Mouse (Mus musculus) hindlimb bud, embryonic 11.5 days (tissue): Measurements from ENCODE around the gene Hoxd8.

Source experiments
- DNase-seq: peaks from one replicate; pipeline ENCODE4 v3.0.0-alpha.2; 2012; ENCODE audit warnings: low read depth, low spot score; ENCODE audit errors: extremely low spot score

The Hoxd8 gene

GRCm38 (mm10) chr2:74733317-74733661 lies 28.9 kb downstream of the Hoxd8 start:
- no peak for DNase-seq

GRCm38 (mm10) chr2:74733765-74734164 lies 29.4 kb downstream of the Hoxd8 start:
- DNase-seq = no peak

- no peak for DNase-seq
Observed at GRCm38 (mm10) chr2:74734451-74734850, 30.0 kb downstream of the Hoxd8 start.

GRCm38 (mm10) chr2:74734996-74735811 lies 30.8 kb downstream of the Hoxd8 start:
- DNase-seq = no peak

GRCm38 (mm10) chr2:74735851-74736687 lies 31.7 kb downstream of the Hoxd8 start:
- DNase-seq = no peak

GRCm38 (mm10) chr2:74736688-74737577 lies 32.5 kb downstream of the Hoxd8 start:
- no peak for DNase-seq

GRCm38 (mm10) chr2:74737578-74738070 lies 33.2 kb downstream of the Hoxd8 start:
- DNase-seq = no peak

- DNase-seq = no peak
Observed at GRCm38 (mm10) chr2:74738623-74739475, 34.4 kb downstream of the Hoxd8 start.

- no peak for DNase-seq
Observed at GRCm38 (mm10) chr2:74739476-74739800, 35.0 kb downstream of the Hoxd8 start.

GRCm38 (mm10) chr2:74739869-74740268 lies 35.5 kb downstream of the Hoxd8 start:
- DNase-seq = no peak

GRCm38 (mm10) chr2:74740311-74741091 lies 36.1 kb downstream of the Hoxd8 start:
- DNase-seq = no peak

GRCm38 (mm10) chr2:74741252-74741978 lies 37.0 kb downstream of the Hoxd8 start:
- no peak for DNase-seq

GRCm38 (mm10) chr2:74741979-74742277 lies 37.5 kb downstream of the Hoxd8 start:
- DNase-seq = no peak

- no peak for DNase-seq
Observed at GRCm38 (mm10) chr2:74745540-74746297, 41.3 kb downstream of the Hoxd8 start.

GRCm38 (mm10) chr2:74746298-74746921 lies 42.0 kb downstream of the Hoxd8 start:
- DNase-seq = no peak

- DNase-seq = no peak
Observed at GRCm38 (mm10) chr2:74747006-74747405, 42.6 kb downstream of the Hoxd8 start.

GRCm38 (mm10) chr2:74747661-74748141 lies 43.3 kb downstream of the Hoxd8 start:
- no peak for DNase-seq
